Mouse (Mus musculus) hindbrain, postnatal 0 days (tissue): Measurements from ENCODE around the gene Fgd6. TPM values are rescaled to one million over a fixed set of nuclear protein-coding genes. Genes with fewer than 3 reads are reported as not detected.

ENCODE experiments used
- ATAC-seq: fragments of 200-750 bp; cut with Nextera tagmentation; 2 replicates; pipeline ENCODE4 v1.8.0; 2017; ENCODE audit warnings: mild to moderate bottlenecking, moderate TSS enrichment, moderate library complexity
- DNase-seq: peaks from one replicate; pipeline ENCODE4 v3.0.0-alpha.2; 2015; ENCODE audit warnings: low spot score
- H3K27ac ChIP-seq: fragments of 300-500 bp; sonication (generic); 2 replicates; pipeline ENCODE4 v1.5.1; 2014; ENCODE audit warnings: mild to moderate bottlenecking
- H3K27me3 ChIP-seq: fragments of 300-500 bp; sonication (generic); 2 replicates; pipeline ENCODE4 v1.6.1; 2014; ENCODE audit warnings: low read length, mixed read lengths; ENCODE audit not compliant: insufficient read depth
- H3K36me3 ChIP-seq: fragments of 300-500 bp; sonication (generic); 2 replicates; pipeline ENCODE4 v1.6.1; 2014; ENCODE audit warnings: low read length, mixed read lengths; ENCODE audit not compliant: insufficient read depth
- H3K4me1 ChIP-seq: fragments of 300-500 bp; sonication (generic); 2 replicates; pipeline ENCODE4 v1.6.1; 2014; ENCODE audit warnings: antibody characterized with exemption, low read length, mixed read lengths; ENCODE audit not compliant: insufficient read depth
- H3K4me2 ChIP-seq: fragments of 300-500 bp; sonication (generic); 2 replicates; pipeline ENCODE4 v1.6.1; 2014; ENCODE audit warnings: low read depth, mild to moderate bottlenecking, low read length, moderate library complexity, mixed read lengths
- H3K4me3 ChIP-seq: fragments of 300-500 bp; sonication (generic); 2 replicates; pipeline ENCODE4 v1.5.1; 2014; ENCODE audit warnings: low read length
- H3K9ac ChIP-seq: fragments of 300-500 bp; sonication (generic); replicated peaks from 2 replicates; pipeline ENCODE4 v1.6.1; 2014; ENCODE audit warnings: mild to moderate bottlenecking, low read length, moderate library complexity, mixed read lengths
- H3K9me3 ChIP-seq: fragments of 300-500 bp; sonication (generic); 2 replicates; pipeline ENCODE4 v1.6.1; 2016; ENCODE audit warnings: low read length, mixed read lengths
- CTCF ChIP-seq: IDR thresholded peaks from 2 replicates; pipeline ENCODE4 v1.5.1; 2016; ENCODE audit warnings: antibody characterized with exemption, control low read depth, low read depth
- WGBS: fragments of 180-500 bp; shearing (Covaris S2); extraction: QIAGEN DNeasy Blood & Tissue Kit; methylation state at CpG from one replicate; pipeline ENCODE4 v1.1.7; 2014; 5-methylcytosine and 5-hydroxymethylcytosine counted together
- polyA plus RNA-seq: library from polyadenylated mRNA; unstranded; fragments of >200 nt; fragmentation: Nextera tagmentation; extraction: Ambion mirVana; gene quantifications from 2 replicates; pipeline ENCODE4 v1.2.1, GENCODE M21; 2015
- total RNA-seq: library from RNA; depleted of rRNA; stranded (reverse); fragments of >200 nt; gene quantifications from 2 replicates; pipeline ENCODE4 v1.2.3, GENCODE M21; 2014; rRNA removed

Gene Fgd6
- total RNA-seq (4.7 and 5.2 TPM in 2 replicates), polyA plus RNA-seq (1.9 and 2.0 TPM in 2 replicates)

DNA sequence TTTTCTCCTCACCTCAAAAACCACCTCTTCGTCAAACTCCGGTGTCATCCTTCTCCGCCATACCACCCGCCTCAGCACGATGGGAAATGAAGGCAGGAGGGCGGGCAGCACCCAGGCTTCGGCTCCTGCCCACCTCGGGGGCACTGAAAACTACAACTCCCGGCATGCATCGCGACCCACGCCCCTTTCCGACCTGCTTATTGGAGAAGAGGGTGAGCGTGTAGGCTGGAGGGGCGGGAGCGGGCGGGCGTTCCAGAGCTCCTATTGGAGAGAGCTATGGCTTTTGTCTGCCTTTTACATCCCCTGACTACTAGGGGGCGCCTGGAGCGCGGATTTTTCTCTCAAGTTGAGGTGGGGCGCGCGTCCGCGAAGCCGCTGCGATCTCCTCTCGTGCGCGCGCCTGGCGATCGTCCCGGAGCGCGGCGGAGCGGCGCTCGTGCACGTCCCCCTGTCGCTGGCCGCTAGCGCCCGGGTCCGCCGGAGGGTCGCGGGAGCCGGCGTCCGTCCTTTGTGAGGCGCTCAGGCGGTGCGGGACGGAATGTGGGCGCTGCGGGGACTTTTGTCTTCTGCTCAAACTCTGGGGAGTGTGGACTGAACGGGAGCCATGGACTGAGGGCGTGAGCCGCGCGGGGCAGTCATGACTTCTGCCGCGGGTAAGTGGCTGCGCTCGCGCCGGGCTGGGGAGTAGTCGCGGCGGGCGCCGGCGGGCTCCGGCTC, at the start of gene Fgd6, which contains the start of gene Vezt:
Gene Fgd6, plus strand, starts transcription at position 344 of the 717 bp plus-strand sequence.
Gene Vezt, minus strand, starts transcription at position 160 of the 717 bp plus-strand sequence.
- peak within 1 kb of the TSS; percentile 72 for H3K4me2 ChIP-seq
- peak within 1 kb of the TSS; percentile 82 for H3K27ac ChIP-seq
- DNase-seq (peak; percentile 100), ATAC-seq (peak; percentile 99)
- H3K4me1 ChIP-seq: peaks cover 15% of the 10 kb centered on the region
- no peaks in the 10 kb centered on the region for H3K9me3 ChIP-seq
- peak; percentile 67 for TF ChIP-seq CTCF
- no peaks in the 10 kb centered on the region for H3K36me3 ChIP-seq
- WGBS: under 1% methylated on average over 68 of the region's 77 CpGs
- peak within 1 kb of the TSS; percentile 74 for H3K9ac ChIP-seq
- H3K4me3 ChIP-seq: peak within 1 kb of the TSS; percentile 67
- no peaks in the 10 kb centered on the region for H3K27me3 ChIP-seq

- H3K36me3 ChIP-seq: peaks cover 60% of the 10 kb centered on the region
- no peak overlapping the region for H3K4me2 ChIP-seq
- no peak overlapping the region for H3K27ac ChIP-seq
- no peaks in the 10 kb centered on the region for H3K4me1 ChIP-seq
- ATAC-seq (no peak), DNase-seq (no peak)
- WGBS: 94% methylated on average over 10 of the region's 10 CpGs
- no peak overlapping the region for H3K4me3 ChIP-seq
- no peaks in the 10 kb centered on the region for H3K9me3 ChIP-seq
- TF ChIP-seq CTCF: no peak
- no peaks in the 10 kb centered on the region for H3K27me3 ChIP-seq
- no peak overlapping the region for H3K9ac ChIP-seq
Observed at GRCm38 (mm10) chr10:93994136-93994535, 41.7 kb upstream of the Fgd6 start.

DNA sequence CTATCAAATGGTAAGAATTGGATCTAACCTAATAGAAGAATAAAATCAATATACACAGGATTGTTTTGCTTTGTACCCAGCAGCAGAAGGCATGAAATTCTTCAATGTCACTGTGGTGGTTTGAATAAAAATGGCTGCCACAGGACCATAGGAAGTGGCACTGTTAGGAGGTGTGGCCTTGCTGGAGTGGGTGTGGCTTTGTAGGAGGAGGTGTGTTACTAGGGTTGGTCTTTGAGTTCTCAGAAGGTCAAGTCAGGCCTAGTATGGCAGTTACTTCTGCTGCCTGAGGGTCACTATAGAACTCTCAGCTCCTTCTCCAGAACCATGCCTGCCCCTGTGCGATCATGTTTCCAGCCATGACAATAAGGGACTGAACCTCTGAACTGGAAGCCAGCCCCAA, 40.7 kb upstream of the Fgd6 start:
- no peak for TF ChIP-seq CTCF
- Histone ChIP-seq H3K9ac (no peak overlapping the region), H3K27ac (no peak overlapping the region), H3K27me3 (no peaks in the 10 kb centered on the region), H3K4me1 (no peaks in the 10 kb centered on the region), H3K9me3 (no peaks in the 10 kb centered on the region), H3K36me3 (peaks cover 57% of the 10 kb centered on the region), H3K4me3 (no peak overlapping the region), H3K4me2 (no peak overlapping the region)
- 100% methylated on average over 1 of the region's 1 CpGs for WGBS
- DNase-seq (no peak), ATAC-seq (no peak)

GRCm38 (mm10) chr10:93999357-93999756, 36.4 kb upstream of the Fgd6 start:
- no peak overlapping the region for H3K4me2 ChIP-seq
- H3K9me3 ChIP-seq: no peaks in the 10 kb centered on the region
- WGBS: 91% methylated on average over 1 of the region's 1 CpGs
- TF ChIP-seq CTCF: no peak
- H3K36me3 ChIP-seq: peaks cover 54% of the 10 kb centered on the region
- DNase-seq (no peak), ATAC-seq (no peak)
- no peak overlapping the region for H3K9ac ChIP-seq
- no peak overlapping the region for H3K27ac ChIP-seq
- no peak overlapping the region for H3K4me3 ChIP-seq
- no peaks in the 10 kb centered on the region for H3K27me3 ChIP-seq
- H3K4me1 ChIP-seq: no peaks in the 10 kb centered on the region

DNA sequence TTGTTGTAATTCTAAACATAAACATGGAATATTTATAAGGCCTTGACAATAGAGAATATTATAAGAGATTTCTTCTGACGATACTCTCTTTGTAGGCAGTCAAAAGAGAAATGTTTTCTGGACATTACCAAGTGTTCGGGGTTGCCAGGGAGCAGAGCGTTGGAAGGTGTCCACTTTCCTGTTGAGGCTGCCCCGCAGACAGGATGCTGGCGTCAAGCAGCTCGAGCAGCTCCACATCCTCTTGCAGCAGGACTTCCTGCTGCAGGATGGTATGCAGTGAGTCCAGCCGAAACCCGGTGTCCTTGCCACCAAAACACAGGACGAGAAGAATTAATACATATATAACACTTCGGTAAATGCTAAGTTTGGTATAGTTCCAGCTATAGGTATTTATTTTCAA, 35.6 kb upstream of the Fgd6 start:
- DNase-seq (no peak), ATAC-seq (no peak)
- no peak overlapping the region for H3K4me2 ChIP-seq
- 80% methylated on average over 10 of the region's 10 CpGs for WGBS
- H3K9ac ChIP-seq: no peak overlapping the region
- no peak for TF ChIP-seq CTCF
- H3K4me3 ChIP-seq: no peak overlapping the region
- no peak overlapping the region for H3K27ac ChIP-seq
- H3K36me3 ChIP-seq: peaks cover 54% of the 10 kb centered on the region
- no peaks in the 10 kb centered on the region for H3K9me3 ChIP-seq
- no peaks in the 10 kb centered on the region for H3K27me3 ChIP-seq
- no peaks in the 10 kb centered on the region for H3K4me1 ChIP-seq

DNA sequence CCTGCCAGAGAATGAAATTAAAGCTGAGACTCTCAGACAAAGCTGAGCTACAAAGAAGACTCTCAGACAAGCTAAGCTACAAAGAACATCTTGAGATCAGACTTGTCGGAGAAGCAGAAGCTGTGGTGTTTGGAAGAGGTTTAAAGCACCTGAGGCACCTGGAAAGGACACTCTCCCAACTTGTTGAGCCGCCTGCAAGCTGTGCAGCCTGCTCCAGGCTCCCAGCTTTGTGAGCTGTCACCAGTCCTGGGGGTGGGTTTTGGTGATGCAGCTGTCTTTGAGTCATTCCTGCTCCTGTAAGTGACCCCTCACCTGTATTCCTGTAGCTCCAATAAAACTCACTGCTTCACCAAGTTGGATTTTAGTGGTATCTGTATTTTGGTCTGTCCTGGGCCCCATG, 27.4 kb upstream of the Fgd6 start:
- H3K4me2 ChIP-seq: no peak overlapping the region
- H3K9ac ChIP-seq: no peak overlapping the region
- H3K27ac ChIP-seq: no peak overlapping the region
- no peaks in the 10 kb centered on the region for H3K27me3 ChIP-seq
- no peaks in the 10 kb centered on the region for H3K4me1 ChIP-seq
- H3K36me3 ChIP-seq: 0 out of 2 replicates have a peak, but pooled peaks cover 11% of the 10 kb centered on the region
- ATAC-seq (no peak), DNase-seq (no peak)
- no peaks in the 10 kb centered on the region for H3K9me3 ChIP-seq
- no peak for TF ChIP-seq CTCF
- 90% methylated on average over 2 of the region's 2 CpGs for WGBS
- H3K4me3 ChIP-seq: no peak overlapping the region

DNA sequence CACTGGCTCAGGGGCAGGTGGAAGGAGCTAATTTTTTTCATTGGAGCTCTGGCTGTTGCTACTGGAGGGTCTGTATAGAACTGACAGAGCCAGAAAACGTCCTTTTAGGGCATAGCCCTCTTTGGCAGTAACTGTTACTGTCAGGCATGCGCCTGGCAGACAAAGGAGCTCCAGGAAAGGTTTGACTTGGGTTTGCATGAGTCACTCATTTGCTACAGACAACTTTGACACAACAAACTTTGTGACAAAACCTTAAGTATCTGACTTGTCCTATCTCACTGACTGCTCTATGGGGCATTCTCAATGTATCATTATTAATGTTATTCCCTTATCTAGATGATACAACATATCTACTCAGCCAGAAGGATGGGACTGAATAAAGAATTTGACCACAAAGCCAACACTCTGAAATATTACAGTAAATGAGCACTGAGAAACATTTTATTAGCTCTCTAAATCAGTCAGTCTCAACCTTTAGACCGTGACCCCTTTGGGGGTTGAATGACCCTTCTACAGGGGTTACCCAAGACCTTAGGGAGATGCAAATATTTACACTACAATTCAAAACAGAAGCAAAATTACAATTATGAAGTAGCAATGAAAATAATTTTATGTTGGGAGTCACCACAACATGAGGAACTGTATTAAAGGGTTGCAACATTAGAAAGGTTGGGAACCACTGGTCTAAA, 25.7 kb upstream of the Fgd6 start:
- Histone ChIP-seq H3K4me3 (no peak overlapping the region), H3K9me3 (no peaks in the 10 kb centered on the region), H3K27me3 (no peaks in the 10 kb centered on the region), H3K4me2 (no peak overlapping the region), H3K4me1 (no peaks in the 10 kb centered on the region), H3K27ac (no peak overlapping the region), H3K36me3 (0 out of 2 replicates have a peak, but pooled peaks cover 9% of the 10 kb centered on the region), H3K9ac (no peak overlapping the region)
- TF ChIP-seq CTCF: no peak
- ATAC-seq (no peak), DNase-seq (no peak)
- 74% methylated on average over 3 of the region's 3 CpGs for WGBS
